Mouse (Mus musculus) neural tube, embryonic 15.5 days (tissue): Measurements from ENCODE around the gene Me3. TPM values are rescaled to one million over a fixed set of nuclear protein-coding genes. Genes with fewer than 3 reads are reported as not detected.

Source experiments
- ATAC-seq: fragments of 200-750 bp; cut with Nextera tagmentation; 2 replicates; pipeline ENCODE4 v1.8.0; 2017; ENCODE audit warnings: mild to moderate bottlenecking, moderate TSS enrichment, moderate library complexity; ENCODE audit not compliant: low FRiP score
- H3K27ac ChIP-seq: fragments of 300-500 bp; sonication (generic); replicated peaks from 2 replicates; pipeline ENCODE4 v1.5.1; 2015; ENCODE audit warnings: mild to moderate bottlenecking, inconsistent platforms
- H3K27me3 ChIP-seq: fragments of 300-500 bp; sonication (generic); replicated peaks from 2 replicates; pipeline ENCODE4 v1.6.1; 2015; ENCODE audit warnings: inconsistent platforms
- H3K36me3 ChIP-seq: fragments of 300-500 bp; sonication (generic); 2 replicates; pipeline ENCODE4 v1.6.1; 2015; ENCODE audit warnings: inconsistent platforms
- H3K4me1 ChIP-seq: fragments of 300-500 bp; sonication (generic); 2 replicates; pipeline ENCODE4 v1.6.1; 2015; ENCODE audit warnings: inconsistent platforms
- H3K4me2 ChIP-seq: fragments of 300-500 bp; sonication (generic); 2 replicates; pipeline ENCODE4 v1.6.1; 2015; ENCODE audit warnings: inconsistent platforms, mild to moderate bottlenecking, moderate library complexity
- H3K4me3 ChIP-seq: fragments of 300-500 bp; sonication (generic); replicated peaks from 2 replicates; pipeline ENCODE4 v1.5.1; 2015; ENCODE audit warnings: mild to moderate bottlenecking, inconsistent platforms
- H3K9ac ChIP-seq: fragments of 300-500 bp; sonication (generic); replicated peaks from 2 replicates; pipeline ENCODE4 v1.6.1; 2015; ENCODE audit warnings: mild to moderate bottlenecking, inconsistent platforms
- H3K9me3 ChIP-seq: fragments of 300-500 bp; sonication (generic); replicated peaks from 2 replicates; pipeline ENCODE4 v1.6.1; 2016; ENCODE audit warnings: inconsistent platforms
- WGBS: fragments of 180-500 bp; shearing (Covaris S2); methylation state at CpG from one replicate; pipeline ENCODE4 v1.1.7; 2015; ENCODE audit warnings: mixed read lengths; 5-methylcytosine and 5-hydroxymethylcytosine counted together
- polyA plus RNA-seq: library from polyadenylated mRNA; unstranded; fragments of >200 nt; fragmentation: Nextera tagmentation; extraction: Ambion mirVana; gene quantifications from 2 replicates; pipeline ENCODE4 v1.2.1, GENCODE M21; 2015

Gene Me3
- polyA plus RNA-seq, result 16.8 and 19.1 TPM in 2 replicates

DNA sequence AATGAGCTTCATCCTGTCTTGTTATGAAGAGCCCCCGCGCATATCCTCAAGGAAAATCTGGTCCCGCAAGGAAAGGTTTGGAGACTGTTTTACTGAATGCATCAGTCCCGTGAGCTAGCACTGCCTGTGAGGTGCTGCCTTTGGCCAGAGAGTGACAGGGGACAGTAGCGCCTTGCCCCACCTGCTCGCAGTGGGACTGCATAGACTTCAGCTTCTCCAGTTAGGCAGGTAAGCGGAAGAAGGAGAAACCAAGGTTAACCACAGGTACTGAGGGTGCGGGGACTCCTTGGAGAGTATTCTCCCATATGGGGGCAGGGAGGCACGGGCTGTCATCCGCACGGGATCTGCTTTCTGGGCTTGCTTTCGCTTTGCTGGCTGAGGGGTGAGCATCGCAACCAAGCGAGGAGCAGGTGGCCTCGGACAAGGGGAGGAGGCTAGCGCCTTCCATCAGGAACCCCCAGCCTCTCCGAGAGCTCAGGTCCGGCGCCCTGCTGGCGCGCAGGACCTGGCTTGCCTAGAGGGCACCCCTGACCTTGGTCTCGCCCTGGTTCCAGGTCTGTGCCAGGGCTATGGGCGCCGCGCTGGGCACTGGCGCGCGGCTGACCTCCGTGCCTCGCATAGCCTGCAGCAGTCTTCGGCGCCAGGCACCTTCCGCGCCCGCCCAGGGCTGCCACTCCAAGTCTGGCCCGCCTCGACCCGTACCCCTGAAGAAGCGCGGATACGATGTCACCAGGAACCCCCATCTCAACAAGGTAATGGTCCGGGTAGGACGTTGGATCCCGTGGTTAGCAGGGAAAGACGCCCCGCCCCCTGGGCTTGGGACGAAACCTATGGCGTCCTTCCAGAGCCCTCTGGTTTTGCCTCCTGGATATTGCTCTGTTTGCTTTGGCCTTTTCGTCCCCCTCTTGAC lies at the start of gene Me3:
Gene Me3, plus strand, starts transcription at position 51 of the 910 bp plus-strand sequence.
- Histone ChIP-seq H3K9ac (peak within 1 kb of the TSS; percentile 68), H3K9me3 (no peaks in the 10 kb centered on the region), H3K4me3 (peak within 1 kb of the TSS; percentile 61), H3K4me1 (peaks cover 10% of the 10 kb centered on the region; the same call in 1 of the 2 replicates), H3K27me3 (no peaks in the 10 kb centered on the region), H3K27ac (peak within 1 kb of the TSS; percentile 54), H3K36me3 (no peaks in the 10 kb centered on the region), H3K4me2 (peak within 1 kb of the TSS; percentile 93)
- peak; percentile 88 for ATAC-seq
- WGBS, result 5% methylated on average over 49 of the region's 49 CpGs

DNA sequence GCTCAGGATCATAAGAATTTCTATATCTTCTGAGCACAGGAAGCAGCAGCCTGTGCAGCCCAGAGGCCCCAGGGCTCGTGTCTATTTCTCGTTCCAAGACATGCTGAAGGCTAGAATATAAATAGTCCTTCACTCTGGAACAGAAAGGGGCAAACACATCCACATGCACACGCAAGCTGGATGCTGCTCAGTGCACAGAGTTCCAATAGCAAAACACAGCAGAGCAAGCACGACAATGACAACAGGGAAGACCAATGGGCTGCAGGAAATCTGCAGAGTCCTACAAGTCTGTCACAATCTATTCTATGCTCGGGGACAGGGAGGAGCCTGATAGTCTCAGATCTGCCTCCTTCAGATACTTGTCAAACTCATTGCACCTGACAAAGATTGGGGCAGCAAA lies 42.2 kb upstream of the Me3 start:
- ATAC-seq, result no peak
- H3K9ac ChIP-seq, result no peak overlapping the region
- no peaks in the 10 kb centered on the region for H3K9me3 ChIP-seq
- no peak overlapping the region for H3K4me3 ChIP-seq
- H3K36me3 ChIP-seq, result no peaks in the 10 kb centered on the region
- no peaks in the 10 kb centered on the region for H3K4me1 ChIP-seq
- H3K4me2 ChIP-seq, result no peak overlapping the region
- H3K27me3 ChIP-seq, result no peaks in the 10 kb centered on the region
- no peak overlapping the region for H3K27ac ChIP-seq
- WGBS, result 87% methylated on average over 5 of the region's 5 CpGs

DNA sequence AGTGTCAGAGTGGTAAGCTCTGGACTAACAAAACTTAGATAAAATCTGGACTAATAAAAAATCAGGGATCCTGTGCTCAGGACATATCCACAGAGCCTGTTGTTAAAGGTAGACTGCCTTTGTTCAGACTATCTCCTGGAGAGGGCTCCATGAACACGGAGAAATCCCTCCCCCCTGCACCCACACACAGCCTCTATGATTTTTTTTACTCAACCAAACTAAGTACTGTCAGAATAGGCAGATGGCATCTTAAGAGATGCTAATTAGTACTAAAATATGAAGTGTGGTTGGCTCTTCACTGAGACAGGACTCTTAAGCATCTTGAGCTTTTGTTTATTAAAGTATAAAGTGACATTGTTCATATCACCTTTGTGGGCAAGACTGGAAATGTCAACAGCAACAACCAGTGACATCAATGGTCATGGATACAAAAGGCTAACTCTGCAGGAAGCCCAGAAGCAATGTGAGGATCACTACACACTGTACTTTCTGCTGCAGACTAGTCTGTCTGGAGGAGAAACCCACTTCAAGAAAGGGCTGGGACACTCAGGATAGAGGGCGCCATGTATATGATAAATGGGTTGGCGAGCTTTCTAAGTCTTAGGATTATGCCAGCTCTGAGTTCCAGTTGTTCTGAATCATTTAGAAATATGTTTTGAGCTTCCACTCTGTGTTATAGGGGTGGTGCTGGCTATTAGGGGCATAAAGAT lies 41.5 kb upstream of the Me3 start:
- Histone ChIP-seq H3K4me1 (no peaks in the 10 kb centered on the region), H3K27me3 (no peaks in the 10 kb centered on the region), H3K36me3 (no peaks in the 10 kb centered on the region), H3K27ac (no peak overlapping the region), H3K4me2 (no peak overlapping the region), H3K9ac (no peak overlapping the region), H3K9me3 (no peaks in the 10 kb centered on the region), H3K4me3 (no peak overlapping the region)
- no peak for ATAC-seq
- 82% methylated on average over 3 of the region's 3 CpGs for WGBS

GRCm38 (mm10) chr7:89595813-89596212 lies 36.4 kb upstream of the Me3 start:
- Histone ChIP-seq H3K4me3 (no peak overlapping the region), H3K9ac (no peak overlapping the region), H3K9me3 (no peaks in the 10 kb centered on the region), H3K4me1 (no peaks in the 10 kb centered on the region), H3K4me2 (no peak overlapping the region), H3K36me3 (no peaks in the 10 kb centered on the region), H3K27ac (no peak overlapping the region), H3K27me3 (no peaks in the 10 kb centered on the region)
- ATAC-seq, result no peak
- WGBS, result 94% methylated on average over 2 of the region's 2 CpGs

DNA sequence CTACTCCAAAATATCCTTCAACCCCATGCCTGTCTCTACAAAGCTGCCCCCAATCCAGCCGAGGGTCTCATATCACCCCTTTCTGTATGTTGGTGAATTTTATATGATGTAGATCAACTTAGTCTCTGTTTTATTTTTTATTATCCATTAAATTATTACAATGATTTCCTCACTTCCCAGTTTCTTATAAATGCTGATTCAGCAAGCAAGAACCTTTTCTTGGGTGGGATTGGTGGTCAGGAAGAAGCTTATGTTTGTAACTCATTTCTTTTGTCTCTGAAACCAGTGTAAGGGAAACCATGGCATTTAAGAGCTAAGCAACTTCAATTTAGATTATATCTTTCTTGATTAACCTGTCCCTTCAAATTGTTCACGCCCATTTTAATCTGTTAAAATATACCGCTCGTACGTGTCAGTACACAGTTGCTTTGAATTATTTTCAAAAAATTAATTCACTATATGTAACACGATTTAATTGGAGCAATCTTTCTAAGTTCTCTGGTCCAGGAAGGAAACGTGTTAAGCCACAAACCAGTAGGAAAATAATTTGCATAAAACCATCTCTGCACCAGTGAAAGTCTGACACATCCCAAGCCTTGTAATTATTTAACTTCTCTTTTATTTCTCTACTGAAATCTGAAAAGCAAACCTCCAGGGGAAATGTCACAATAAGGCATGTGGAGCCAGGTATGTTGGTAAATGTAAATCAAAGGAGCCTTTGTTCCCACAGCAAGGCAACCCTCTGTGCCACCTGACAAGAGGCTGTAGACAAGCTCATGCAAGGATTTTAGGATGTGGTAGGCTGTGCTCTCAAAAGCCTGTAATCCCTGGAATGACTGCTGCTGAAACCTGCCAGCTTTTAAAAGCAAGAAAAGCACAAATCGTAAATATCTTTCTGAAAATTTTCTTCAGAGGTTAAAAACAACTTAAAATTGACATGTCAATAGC lies 26.3 kb upstream of the Me3 start:
- no peak overlapping the region for H3K9ac ChIP-seq
- ATAC-seq, result no peak
- no peak overlapping the region for H3K27ac ChIP-seq
- H3K36me3 ChIP-seq, result no peaks in the 10 kb centered on the region
- no peaks in the 10 kb centered on the region for H3K4me1 ChIP-seq
- H3K4me3 ChIP-seq, result no peak overlapping the region
- no peak overlapping the region for H3K4me2 ChIP-seq
- WGBS, result 83% methylated on average over 8 of the region's 8 CpGs
- no peaks in the 10 kb centered on the region for H3K9me3 ChIP-seq
- no peaks in the 10 kb centered on the region for H3K27me3 ChIP-seq

DNA sequence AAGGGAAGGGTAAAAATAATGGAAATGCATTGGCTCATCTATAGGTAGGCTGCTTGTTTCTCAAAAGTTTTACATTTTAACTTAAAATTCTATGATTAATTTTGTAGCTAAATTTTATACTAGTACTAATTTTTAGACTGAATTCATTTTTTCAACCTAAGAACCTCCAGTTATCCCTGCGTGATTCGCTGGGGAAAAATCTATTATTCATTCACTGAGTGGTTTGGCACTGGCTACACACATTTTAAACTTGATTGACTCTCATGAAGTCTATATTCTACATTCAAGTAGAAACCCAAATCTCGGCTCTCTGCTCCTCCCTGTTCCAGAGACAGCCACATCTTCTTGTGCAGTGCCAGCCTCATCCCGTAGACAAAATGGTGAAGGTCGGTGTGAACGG lies 24.9 kb upstream of the Me3 start:
- Histone ChIP-seq H3K4me2 (no peak overlapping the region), H3K27ac (no peak overlapping the region), H3K9ac (no peak overlapping the region), H3K4me3 (no peak overlapping the region), H3K36me3 (no peaks in the 10 kb centered on the region), H3K27me3 (no peaks in the 10 kb centered on the region), H3K9me3 (no peaks in the 10 kb centered on the region), H3K4me1 (no peaks in the 10 kb centered on the region)
- WGBS, result 94% methylated on average over 6 of the region's 6 CpGs
- no peak for ATAC-seq

DNA sequence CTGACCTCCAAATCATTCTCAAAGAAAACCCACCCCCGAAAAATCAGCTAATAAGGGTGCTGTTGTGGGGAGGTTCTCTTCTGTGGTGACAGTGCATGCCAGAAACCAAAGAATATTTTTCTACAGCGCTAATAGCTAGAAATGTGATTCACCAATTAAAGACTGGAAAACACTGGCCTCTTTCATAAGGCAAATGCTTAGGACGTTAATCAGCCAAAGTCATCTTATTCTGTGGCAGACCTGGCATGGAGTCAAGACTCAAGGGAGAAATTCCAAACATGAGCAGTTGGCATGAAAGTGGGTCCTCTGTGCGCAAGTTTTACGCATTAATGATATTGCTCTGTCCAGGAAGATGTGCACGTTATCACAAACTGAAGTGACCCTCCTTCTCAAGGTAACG lies 21.0 kb upstream of the Me3 start:
- ATAC-seq, result no peak
- 85% methylated on average over 7 of the region's 7 CpGs for WGBS
- H3K36me3 ChIP-seq, result no peaks in the 10 kb centered on the region
- H3K27me3 ChIP-seq, result no peaks in the 10 kb centered on the region
- H3K9ac ChIP-seq, result no peak overlapping the region
- no peak overlapping the region for H3K4me2 ChIP-seq
- no peak overlapping the region for H3K4me3 ChIP-seq
- H3K9me3 ChIP-seq, result no peaks in the 10 kb centered on the region
- H3K4me1 ChIP-seq, result no peaks in the 10 kb centered on the region
- no peak overlapping the region for H3K27ac ChIP-seq

DNA sequence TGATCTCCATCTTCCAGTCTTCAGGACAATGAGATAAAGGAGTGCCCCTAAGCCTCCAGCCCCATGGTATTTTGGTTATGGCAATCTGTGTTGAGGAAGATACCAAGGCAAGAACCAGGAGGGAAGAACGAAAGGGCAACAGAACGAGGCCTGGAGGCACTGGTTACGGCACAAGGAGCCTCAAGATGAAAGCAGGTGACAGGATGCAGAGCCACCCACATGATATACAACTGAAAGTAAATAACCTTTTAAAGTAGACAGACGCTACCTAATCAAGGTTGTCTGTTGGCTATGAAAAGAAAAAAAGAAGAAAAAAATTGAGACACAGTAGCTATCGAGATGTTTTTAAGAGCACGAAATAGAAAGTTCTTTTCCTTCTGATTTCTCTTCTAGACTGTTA lies 16.0 kb upstream of the Me3 start:
- Histone ChIP-seq H3K27ac (no peak overlapping the region), H3K4me1 (no peaks in the 10 kb centered on the region), H3K4me3 (no peak overlapping the region), H3K36me3 (no peaks in the 10 kb centered on the region), H3K9me3 (no peaks in the 10 kb centered on the region), H3K4me2 (no peak overlapping the region), H3K9ac (no peak overlapping the region), H3K27me3 (no peaks in the 10 kb centered on the region)
- 89% methylated on average over 6 of the region's 6 CpGs for WGBS
- no peak for ATAC-seq

DNA sequence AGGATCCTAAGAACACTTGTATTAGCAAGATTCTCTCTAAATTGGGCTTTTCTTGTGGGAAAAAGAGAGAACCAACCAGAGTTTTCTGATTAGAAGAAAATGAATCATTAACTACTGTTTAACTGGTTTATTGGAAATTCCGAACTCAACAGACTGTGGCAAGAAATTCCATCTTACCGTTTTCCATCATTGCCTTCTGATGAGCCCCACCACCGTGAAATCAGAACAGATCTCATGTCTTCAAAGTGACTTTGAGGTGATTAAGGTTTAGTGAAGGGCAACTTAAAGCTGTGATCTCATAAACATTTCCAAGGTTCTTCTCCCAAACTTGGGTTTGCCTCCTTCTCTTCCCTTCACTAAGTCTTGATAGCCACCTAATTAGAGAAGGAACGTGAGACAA lies 8.9 kb upstream of the Me3 start:
- no peaks in the 10 kb centered on the region for H3K9me3 ChIP-seq
- no peak overlapping the region for H3K9ac ChIP-seq
- H3K36me3 ChIP-seq, result no peaks in the 10 kb centered on the region
- H3K27me3 ChIP-seq, result no peaks in the 10 kb centered on the region
- ATAC-seq, result no peak
- no peak overlapping the region for H3K27ac ChIP-seq
- no peak overlapping the region for H3K4me3 ChIP-seq
- no peak overlapping the region for H3K4me2 ChIP-seq
- H3K4me1 ChIP-seq, result no peaks in the 10 kb centered on the region
- WGBS, result 84% methylated on average over 4 of the region's 4 CpGs

DNA sequence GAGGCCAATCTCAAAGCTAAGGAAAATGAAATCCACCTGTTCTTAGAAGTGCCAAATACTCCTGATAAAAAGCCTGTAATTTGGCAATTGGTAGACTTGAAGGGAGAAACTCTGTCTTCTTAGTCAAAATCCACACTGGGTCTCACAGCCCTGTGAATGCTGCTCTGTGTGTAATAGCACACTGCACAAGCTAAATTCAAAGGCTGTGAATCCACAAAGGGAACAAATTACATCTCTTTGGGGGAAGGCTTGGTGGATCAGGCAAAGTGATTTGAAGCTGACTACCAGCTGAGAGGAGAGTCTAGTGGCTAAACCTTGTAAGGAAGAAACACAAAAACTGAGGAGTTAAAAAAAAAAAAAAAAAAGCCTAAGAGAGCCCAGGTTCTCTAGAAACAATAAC lies 4.8 kb upstream of the Me3 start:
- ATAC-seq, result no peak

GRCm38 (mm10) chr7:89628006-89628405 lies 4.2 kb upstream of the Me3 start:
- peaks cover 7% of the 10 kb centered on the region; the same call in 1 of the 2 replicates for H3K4me1 ChIP-seq
- no peak overlapping the region for H3K4me2 ChIP-seq
- H3K9ac ChIP-seq, result no peak overlapping the region
- ATAC-seq, result no peak
- H3K9me3 ChIP-seq, result no peaks in the 10 kb centered on the region
- no peak overlapping the region for H3K27ac ChIP-seq
- no peaks in the 10 kb centered on the region for H3K27me3 ChIP-seq
- WGBS, result 4% methylated on average over 2 of the region's 2 CpGs
- H3K36me3 ChIP-seq, result no peaks in the 10 kb centered on the region
- H3K4me3 ChIP-seq, result no peak overlapping the region

More for the DNA sequence above, 4.8 kb upstream of the Me3 start:
- Histone ChIP-seq H3K9me3 (no peaks in the 10 kb centered on the region), H3K4me3 (no peak overlapping the region), H3K4me2 (no peak overlapping the region), H3K4me1 (peaks cover 4% of the 10 kb centered on the region; the same call in 1 of the 2 replicates), H3K9ac (no peak overlapping the region), H3K27ac (no peak overlapping the region), H3K27me3 (no peaks in the 10 kb centered on the region), H3K36me3 (no peaks in the 10 kb centered on the region)
